Mouse (Mus musculus) frontal cortex, postnatal 36 days (tissue): ENCODE data around the gene Med17.

Source experiments
- DNase-seq, 2 experiments: peaks; one replicate each; pipeline ENCODE4 v3.0.0; 2022; ENCODE audit warnings: low spot score in 2 of 2

Med17 gene

GRCm38 (mm10) chr9:15237516-15238296 lies 42.0 kb downstream of the Med17 start:
- DNase-seq = no peak

DNA sequence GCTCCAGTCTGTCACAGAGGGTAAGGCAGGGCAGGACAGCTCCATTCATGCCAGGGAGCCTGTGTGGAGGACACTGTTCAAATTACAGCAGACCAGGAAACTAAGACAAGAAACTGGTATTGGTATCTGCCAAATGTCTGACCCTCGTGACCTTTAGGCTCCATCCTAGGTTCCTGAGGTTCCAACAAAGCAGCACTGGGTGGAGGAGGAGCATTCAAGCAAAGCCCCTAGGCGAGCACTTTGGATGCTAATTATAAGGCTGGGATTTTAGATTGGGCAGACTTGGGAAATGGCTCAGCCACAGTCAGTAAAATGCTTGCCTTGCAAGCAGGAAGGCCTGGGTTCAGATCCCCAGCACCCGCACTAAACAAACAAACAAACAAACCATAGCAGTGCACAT lies 43.7 kb downstream of the Med17 start:
- DNase-seq = no peak

- DNase-seq = no peak
These were observed 46.1 kb downstream of the Med17 start for GRCm38 (mm10) chr9:15233604-15234003.

GRCm38 (mm10) chr9:15232445-15232844 lies 47.3 kb downstream of the Med17 start:
- no peak for DNase-seq

DNA sequence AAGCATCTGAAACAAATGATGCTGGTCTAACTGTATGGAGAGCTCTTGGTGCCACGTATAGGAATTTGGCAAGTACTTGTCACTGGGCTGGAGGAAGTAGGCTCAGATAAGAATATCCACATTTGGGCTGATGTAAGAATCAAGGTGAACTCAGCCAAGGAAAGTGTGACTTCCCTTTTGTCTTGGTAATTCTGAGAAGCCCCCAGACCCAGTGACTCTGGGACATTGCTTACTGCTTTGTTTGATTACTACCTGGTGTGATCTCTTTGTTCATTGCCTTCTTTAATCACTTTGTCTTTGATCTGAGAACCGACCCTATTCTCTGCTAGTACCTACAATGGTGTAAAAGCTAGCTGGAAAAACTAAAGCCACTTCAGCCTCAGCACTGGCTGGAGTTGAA lies 54.8 kb downstream of the Med17 start:
- no peak for DNase-seq

GRCm38 (mm10) chr9:15213695-15214094 lies 66.0 kb downstream of the Med17 start:
- DNase-seq = no peak

DNA sequence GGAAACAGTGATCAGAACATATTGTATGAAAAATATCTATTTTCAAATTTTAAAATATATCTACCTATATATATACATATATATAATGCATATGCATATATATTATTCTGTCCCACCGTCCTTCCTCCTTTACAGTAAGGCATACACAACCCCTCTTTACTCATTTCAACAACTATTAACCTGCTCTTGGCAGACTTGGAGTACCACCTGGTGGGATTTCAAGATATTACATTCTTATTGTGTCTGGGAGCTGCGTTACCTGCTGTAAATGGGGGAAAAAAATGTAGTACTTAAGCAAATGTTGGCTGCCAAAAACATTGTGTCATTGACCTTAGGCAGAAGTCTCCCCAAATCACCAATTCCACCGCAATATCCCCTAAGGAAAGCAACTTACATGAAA lies 67.9 kb downstream of the Med17 start:
- DNase-seq = peak in 1 of 2 experiments; percentile 13
